Mouse (Mus musculus) right cerebral cortex, adult 18-20 months (tissue): ENCODE data around the gene Miga2.
"Not testable (repeated sequence)": the region's sequence is repeated elsewhere in the genome, so short reads cannot be mapped to it uniquely, and the experiment has no call there.

Experiments
- DNase-seq: peaks from one replicate; pipeline ENCODE4 v3.0.0; 2022; ENCODE audit warnings: mixed read lengths

Miga2 gene

DNA sequence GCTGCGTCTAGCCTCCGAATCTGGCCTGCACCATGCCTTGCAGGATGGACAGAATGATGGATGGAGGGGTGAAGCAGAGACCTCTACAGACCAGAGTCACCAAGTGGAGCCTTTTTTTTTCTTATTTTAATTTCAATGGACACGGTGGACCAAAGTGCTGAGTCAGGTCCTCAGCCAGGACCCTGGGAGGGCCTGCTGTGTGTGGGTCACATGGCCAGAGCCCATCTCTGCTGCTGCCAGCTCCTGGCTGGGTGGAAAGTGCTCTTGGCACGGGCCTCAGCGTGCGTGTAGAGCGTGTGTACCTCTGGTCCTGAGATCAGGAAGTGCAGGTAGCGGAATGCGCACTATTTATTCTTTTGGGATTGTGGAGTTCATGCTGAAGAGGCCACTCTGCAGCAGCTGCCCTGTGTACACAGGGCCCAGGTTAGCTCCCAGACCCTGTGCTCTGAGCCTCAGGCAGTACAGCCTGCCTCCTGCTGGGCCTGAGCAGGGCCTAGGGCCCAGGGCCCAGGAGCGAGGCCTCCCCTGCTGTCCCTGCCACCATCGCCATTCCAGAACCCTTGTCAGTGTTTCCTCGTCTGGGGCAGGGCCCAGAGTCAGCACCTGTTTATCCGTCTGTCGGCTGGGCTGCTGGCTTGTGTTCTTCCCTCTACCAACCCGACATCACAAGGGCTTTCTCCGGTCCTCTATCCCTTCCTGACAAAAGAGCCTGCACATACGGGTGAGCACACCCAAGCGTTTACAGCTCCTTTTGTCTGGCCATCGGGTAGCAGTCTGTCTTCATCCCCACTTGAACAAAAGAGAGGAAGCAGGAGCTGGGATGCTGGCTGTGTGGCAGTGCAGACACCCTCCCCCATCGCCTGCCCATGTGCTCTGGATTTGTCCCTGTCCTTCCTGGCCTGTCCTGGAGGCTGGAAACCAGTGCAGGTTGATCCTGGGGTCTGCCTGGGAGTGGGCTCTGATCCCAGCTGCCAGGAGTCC, 35.4 kb downstream of the Miga2 start:
- no peak for DNase-seq

- no peak for DNase-seq
Observed at GRCm38 (mm10) chr2:30401581-30401980, 37.5 kb downstream of the Miga2 start.

- no peak for DNase-seq
Observed at GRCm38 (mm10) chr2:30402351-30402826, 38.4 kb downstream of the Miga2 start.

GRCm38 (mm10) chr2:30402843-30403242, 38.8 kb downstream of the Miga2 start:
- DNase-seq = no peak

DNA sequence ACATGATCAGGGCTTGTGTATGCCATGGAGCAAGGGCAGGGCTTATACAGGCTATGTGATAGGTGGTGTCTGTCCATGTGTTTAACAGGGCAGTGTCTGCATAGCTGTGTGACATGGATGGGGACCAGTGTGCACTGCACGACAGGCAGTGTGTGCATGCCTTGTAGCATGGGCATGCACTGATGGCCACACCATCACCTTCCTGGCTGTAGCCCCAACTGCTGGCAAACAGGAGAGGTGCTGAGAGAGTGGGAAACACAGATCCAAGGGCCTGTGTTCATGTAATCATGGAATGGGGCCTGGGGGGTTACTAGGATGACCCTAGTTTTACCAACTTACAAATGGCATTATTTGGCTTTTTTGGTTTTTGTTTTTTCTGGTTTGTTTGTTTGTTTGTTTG, 39.8 kb downstream of the Miga2 start:
- DNase-seq = no peak

DNA sequence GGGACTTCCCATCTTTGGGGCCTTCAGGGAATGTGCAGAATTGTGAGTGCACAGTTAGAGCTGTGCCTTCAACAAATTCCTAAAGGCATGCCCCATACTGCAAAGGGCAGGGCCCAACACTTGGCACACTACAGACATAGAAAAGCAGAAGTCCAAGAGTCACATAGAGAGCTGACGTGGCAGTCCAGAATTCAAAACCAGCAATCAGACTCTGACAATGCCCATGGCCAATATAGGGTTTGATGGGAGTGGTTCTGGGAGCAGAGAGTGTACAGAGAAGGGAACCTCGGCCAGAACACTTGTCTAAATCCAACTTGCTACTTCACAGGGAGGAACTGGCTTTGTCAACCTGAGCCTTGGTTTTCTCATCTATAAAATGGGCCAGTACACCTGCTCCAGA, 43.2 kb downstream of the Miga2 start:
- no peak for DNase-seq

DNA sequence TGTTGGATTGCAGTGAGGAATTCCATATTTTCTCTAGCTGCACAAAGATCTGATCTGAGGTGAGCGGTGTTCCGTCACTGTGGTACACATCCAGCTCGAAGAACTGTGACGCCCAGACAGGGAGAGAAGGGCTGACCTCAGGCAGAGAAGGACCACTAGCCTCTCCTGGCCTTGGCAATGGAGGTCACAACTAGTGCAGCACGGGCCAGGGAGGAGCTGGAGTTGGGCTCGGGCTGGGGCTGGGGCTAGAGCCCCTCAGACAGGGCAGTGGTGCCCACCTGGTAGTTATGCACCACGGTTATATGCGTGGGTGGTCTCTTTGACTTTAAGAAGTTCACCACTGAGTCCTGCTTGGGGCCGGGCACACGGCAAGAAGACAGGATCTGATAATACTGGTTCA, 43.7 kb downstream of the Miga2 start:
- DNase-seq = no peak

DNA sequence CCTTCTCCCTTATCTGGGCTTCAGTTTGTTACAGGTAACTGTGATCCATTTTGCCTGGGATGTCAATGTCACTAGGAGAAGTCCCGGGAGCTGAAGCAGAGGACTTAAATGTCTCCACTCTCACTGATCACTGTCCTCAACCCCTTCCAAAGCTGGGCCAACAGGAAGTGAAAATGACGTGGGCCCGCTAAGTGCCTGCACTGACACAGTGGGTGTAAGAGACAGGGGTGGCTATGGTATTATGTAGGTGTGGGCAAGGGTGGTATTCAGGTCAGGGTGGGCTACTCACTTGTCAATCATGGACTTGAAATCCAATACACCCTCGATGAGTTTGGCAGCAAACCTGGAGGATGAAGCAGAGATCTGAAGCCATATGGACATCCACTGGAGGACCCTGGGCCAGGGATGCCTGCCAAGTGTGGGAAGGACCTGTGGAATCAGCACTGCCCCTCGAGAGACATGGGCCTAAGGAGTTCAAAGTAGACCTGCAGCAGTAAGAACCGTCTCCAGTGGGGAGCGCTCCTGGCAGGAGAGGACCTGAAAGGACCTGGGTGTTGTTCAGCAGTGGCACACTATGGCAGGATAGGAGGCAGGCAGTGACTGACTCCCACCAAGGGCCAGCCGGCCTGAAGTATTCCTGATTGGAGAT, 44.5 kb downstream of the Miga2 start:
- DNase-seq = no peak

GRCm38 (mm10) chr2:30409454-30410176, 45.6 kb downstream of the Miga2 start:
- DNase-seq = no peak

DNA sequence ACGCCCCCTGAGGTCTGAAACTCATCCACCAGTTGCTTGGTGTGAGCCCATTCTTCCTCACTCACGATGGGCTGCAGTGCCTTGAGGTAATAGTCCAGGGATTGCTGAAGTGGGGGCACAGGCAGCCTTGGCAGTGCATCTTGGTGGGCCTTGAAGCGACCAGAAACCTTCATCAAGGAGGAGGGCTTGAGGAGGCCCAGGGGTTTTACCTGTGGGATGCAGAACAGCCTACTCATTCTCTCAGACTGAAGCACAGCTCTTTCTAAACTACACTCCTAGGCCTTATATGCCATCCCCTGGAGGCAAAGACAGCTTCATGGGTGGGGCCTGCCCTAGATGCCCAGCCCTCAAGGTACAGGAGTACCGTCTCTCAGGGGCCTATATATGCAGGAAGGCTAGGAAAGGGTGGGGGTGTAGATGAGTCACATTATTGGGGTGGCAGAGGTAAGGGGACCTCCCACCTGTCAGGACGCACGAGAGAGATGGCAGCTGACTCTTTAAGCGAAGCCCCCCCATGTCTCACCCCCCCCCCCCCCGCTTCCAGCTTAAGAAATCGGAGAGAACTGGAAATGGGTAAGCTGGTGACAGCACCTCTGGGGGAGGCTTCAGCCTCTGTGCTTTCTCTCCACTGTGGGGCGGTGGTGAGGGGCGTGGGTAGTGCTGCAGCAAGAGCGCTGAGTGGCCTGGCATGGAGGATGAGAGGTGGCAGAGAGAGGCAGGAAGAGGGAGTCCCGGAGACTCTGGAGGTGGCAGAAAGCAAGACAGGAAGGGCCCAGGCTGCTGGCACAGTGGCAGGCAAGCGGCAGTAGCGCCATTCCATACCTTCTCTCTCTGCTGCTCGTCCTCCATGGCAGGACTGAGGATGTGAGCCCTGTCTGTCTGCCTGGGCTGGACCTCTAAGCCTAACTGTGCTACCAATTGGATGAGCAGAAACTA, 49.3 kb downstream of the Miga2 start:
- DNase-seq = peak; percentile 89

GRCm38 (mm10) chr2:30414101-30414500, 50.1 kb downstream of the Miga2 start:
- DNase-seq = no peak

- DNase-seq = no peak
Observed at GRCm38 (mm10) chr2:30414681-30415080, 50.6 kb downstream of the Miga2 start.

DNA sequence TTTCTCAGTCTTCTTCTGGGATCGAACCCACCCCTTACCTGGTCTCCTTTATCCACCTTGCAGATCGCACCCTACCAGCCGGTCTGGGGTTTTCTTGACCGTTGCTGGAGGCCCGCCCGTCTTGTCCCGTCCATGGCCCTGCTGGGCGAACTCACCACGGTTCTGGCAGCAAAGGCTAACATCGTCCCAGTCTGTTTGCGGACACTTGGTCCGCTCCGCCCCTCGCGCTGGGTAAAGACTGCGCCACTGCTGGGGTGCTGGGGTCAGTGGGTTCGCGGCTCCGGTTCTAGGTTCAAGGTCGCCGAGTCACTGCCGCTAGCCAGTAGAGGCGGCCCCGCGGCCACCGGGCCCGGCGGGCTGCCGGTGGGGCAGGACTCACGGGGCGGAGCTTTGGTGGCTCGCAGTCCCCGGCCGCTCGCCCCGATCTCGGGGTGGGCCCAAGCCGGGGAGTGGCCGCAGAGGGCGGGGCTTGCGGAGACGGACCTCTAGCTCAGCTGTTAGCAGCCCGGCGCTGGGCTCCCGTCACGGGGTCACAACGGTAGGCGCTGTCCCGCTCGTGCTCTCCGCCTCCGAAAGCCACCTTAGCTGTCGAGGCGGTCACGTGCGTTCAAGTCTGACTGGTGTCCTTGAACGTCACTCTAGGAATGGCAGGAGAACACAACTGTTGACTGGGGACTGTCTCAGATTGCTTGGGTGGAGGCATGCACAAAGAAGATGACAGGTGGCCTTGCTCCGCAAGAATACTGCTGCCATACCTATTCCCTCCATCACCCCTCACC, 51.3 kb downstream of the Miga2 start, which contains the start of gene Crat:
Gene Crat (minus strand): TSS at position 657 of the 779 bp plus-strand sequence.
- peak; percentile 94 for DNase-seq

- DNase-seq = peak; percentile 93
Observed at GRCm38 (mm10) chr2:30415936-30416648, 52.1 kb downstream of the Miga2 start, which contains the start of gene Ptpa. TSS of gene Ptpa (plus strand) at chr2:30416039.

- DNase-seq = no peak
Observed at GRCm38 (mm10) chr2:30416649-30416965, 52.6 kb downstream of the Miga2 start.

DNA sequence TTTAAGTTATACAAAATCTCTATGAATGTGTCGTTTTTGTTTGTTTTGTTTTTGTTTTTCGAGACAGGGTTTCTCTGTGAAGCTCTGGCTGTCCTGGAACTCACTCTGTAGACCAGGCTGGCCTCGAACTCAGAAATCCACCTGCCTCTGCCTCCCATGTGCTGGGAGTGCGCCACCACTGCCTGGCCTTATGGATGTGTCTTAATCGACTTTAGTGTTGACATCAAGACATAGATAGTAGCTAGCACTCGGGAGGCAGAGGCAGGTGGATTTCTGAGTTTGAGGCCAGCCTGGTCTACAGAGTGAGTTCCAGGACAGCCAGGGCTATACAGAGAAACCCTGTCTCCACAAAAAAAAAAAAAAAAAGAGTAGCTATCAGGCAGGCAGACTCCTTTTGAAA, 53.1 kb downstream of the Miga2 start:
- not testable (repeated sequence) for DNase-seq

GRCm38 (mm10) chr2:30417595-30418165, 53.6 kb downstream of the Miga2 start:
- DNase-seq = no peak

DNA sequence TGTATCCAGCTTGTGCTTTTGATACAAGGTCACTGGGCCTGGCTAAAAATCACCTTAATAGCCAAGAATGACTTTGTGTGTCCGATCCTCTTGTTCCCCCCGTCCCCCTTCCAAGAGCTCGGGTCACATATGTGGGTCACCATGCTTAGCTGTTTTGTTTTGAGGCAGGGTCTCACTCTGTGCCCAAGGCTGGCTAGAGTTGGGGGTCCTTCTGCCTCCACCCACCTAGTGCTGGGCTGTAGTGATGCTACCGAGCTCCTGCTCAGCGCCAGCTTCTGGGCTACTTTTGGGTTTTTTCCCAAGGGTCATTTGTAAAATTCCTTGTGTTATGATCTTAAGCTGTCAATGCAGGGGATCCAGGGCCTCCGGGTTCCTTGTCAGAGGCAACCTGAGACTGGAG, 54.2 kb downstream of the Miga2 start:
- DNase-seq = no peak

DNA sequence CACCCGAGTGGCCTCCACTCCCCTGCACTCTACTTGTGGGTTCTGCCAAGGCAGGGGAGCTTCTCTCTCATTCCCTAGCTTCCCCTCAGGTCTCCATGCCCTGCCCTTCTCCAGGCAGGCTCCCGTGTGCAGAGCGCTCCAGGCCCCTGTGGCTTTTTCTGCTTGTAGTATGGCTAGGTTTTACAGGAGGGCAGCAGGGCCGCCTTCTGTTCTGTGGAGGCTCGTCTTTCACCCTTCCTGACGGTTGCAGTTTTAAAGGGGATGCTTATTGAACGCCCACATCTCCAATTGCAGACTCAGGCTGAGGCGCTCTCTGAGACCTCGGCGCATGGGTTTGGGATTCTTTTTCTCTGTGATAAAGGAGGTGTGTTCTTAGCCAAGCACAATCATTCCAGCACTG, 55.1 kb downstream of the Miga2 start:
- no peak for DNase-seq

DNA sequence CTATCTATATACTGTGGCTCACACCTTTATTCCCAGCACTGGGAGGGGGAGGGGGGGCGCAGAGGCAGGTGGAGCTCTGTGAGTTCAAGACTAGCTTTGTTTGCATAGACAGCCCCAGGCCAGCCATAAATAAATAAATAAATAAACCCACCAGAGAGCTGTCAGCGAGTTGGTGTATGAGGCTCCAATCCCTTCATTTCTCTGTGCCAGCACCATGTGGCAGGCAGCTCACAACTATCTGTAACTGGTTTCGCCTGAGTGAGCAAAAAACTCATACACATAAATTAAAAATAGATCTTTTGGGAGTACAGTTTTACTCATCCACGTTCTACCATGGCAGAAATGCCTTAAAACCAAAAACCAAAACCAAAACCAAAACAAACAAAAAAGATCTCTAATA, 57.4 kb downstream of the Miga2 start:
- no peak for DNase-seq
